Mouse (Mus musculus) heart, postnatal 0 days (tissue): Measurements from ENCODE around the gene Bicral. TPM values are rescaled to one million over a fixed set of nuclear protein-coding genes. Genes with fewer than 3 reads are reported as not detected.

Experiments used
- ATAC-seq: fragments of 200-750 bp; cut with Nextera tagmentation; 2 replicates; pipeline ENCODE4 v1.8.0; 2017; ENCODE audit warnings: low read depth, moderate number of reproducible peaks, moderate library complexity; ENCODE audit not compliant: insufficient read depth
- DNase-seq: peaks from one replicate; pipeline ENCODE4 v3.0.0-alpha.2; 2016; ENCODE audit warnings: low spot score
- H3K27ac ChIP-seq: fragments of 300-500 bp; sonication (generic); 2 replicates; pipeline ENCODE4 v1.5.1; 2014; ENCODE audit warnings: low read depth, mild to moderate bottlenecking
- H3K27me3 ChIP-seq: fragments of 300-500 bp; sonication (generic); 2 replicates; pipeline ENCODE4 v1.6.1; 2014; ENCODE audit warnings: low read length, mixed read lengths; ENCODE audit not compliant: control insufficient read depth, insufficient read depth
- H3K36me3 ChIP-seq: fragments of 300-500 bp; sonication (generic); replicated peaks from 2 replicates; pipeline ENCODE4 v1.6.1; 2014; ENCODE audit warnings: low read length, mixed read lengths; ENCODE audit not compliant: control insufficient read depth, insufficient read depth
- H3K4me1 ChIP-seq: fragments of 300-500 bp; sonication (generic); 2 replicates; pipeline ENCODE4 v1.6.1; 2014; ENCODE audit warnings: antibody characterized with exemption; ENCODE audit not compliant: control insufficient read depth, insufficient read depth
- H3K4me2 ChIP-seq: fragments of 300-500 bp; sonication (generic); 2 replicates; pipeline ENCODE4 v1.6.1; 2014; ENCODE audit warnings: low read depth, mild to moderate bottlenecking, low read length, moderate library complexity
- H3K4me3 ChIP-seq: fragments of 300-500 bp; sonication (generic); 2 replicates; pipeline ENCODE4 v1.5.1; 2014; ENCODE audit warnings: low read depth, low read length
- H3K9ac ChIP-seq: fragments of 300-500 bp; sonication (generic); replicated peaks from 2 replicates; pipeline ENCODE4 v1.6.1; 2014; ENCODE audit warnings: low read depth, low read length, mixed read lengths
- H3K9me3 ChIP-seq: fragments of 300-500 bp; sonication (generic); replicated peaks from 2 replicates; pipeline ENCODE4 v1.6.1; 2016; ENCODE audit warnings: low read length; ENCODE audit not compliant: control insufficient read depth
- CTCF ChIP-seq: IDR thresholded peaks from 2 replicates; pipeline ENCODE4 v1.5.1; 2016; ENCODE audit warnings: antibody characterized with exemption, control low read depth, low read depth
- EP300 ChIP-seq: IDR thresholded peaks from 2 replicates; pipeline ENCODE4 v1.6.1; 2016; ENCODE audit warnings: antibody characterized with exemption, low read depth
- WGBS: fragments of 180-500 bp; shearing (Covaris S2); extraction: QIAGEN DNeasy Blood & Tissue Kit; methylation state at CpG from one replicate; pipeline ENCODE4 v1.1.7; 2014; 5-methylcytosine and 5-hydroxymethylcytosine counted together
- polyA plus RNA-seq: library from polyadenylated mRNA; unstranded; fragments of >200 nt; fragmentation: Nextera tagmentation; extraction: Ambion mirVana; gene quantifications from 2 replicates; pipeline ENCODE4 v1.2.1, GENCODE M21; 2015
- total RNA-seq: library from RNA; depleted of rRNA; stranded (reverse); fragments of >200 nt; gene quantifications from 2 replicates; pipeline ENCODE4 v1.2.3, GENCODE M21; 2014; ENCODE audit warnings: low replicate concordance

Bicral gene
- total and polyA plus RNA-seq, 2 experiments from 2014 or later, result 1.8 to 3.6 TPM

DNA sequence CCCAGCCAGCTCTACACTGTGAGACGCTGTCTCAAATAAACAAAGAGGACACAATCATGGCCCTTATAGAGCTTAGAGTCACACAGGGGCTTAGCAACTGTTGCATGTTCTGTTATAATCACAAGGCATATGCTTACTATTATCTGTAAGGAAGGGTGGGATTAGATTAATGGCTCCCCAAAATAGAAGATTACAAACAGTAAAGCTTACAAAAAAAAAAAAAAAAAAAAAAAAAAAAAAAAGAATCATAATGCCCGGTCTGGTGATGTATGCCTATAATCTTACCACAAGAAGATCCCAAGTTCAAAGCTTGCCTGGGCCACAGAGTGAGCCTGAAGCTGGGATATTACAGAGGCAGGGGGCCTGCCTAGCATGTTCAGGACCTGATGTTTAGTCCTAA, 22.0 kb upstream of the Bicral start:
- WGBS, result 55% methylated on average over 2 of the region's 2 CpGs
- peak overlapping the region; percentile 77 for H3K27ac ChIP-seq
- no peak for ATAC-seq

DNA sequence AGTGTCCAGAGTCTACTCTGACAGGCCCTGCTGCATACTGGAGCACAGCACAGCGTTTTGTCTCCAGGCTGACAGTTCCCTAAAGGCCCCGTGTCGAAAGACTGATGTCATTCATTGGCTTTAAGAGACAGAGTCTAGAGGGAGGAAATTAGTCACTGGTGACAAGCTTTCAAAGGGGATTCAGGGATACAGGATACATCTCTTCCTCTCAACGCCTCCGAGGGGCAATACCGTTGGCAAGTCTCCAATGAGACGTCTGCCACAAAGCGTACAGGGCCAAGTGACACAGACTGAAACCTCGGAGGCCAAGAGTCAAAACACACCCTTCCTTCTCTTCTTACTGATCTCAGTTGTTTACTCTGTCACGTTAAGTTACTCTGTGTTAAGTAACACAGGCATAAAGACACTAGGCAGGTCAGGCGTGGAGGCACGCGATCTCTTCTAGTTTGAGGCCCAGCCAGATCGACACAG, 21.6 kb upstream of the Bicral start:
- 25% methylated on average over 14 of the region's 14 CpGs for WGBS
- H3K4me1 ChIP-seq, result no peaks in the 10 kb centered on the region
- H3K27ac ChIP-seq, result peak overlapping the region; percentile 77
- ATAC-seq (peak; percentile 84), DNase-seq (peak; percentile 81)
- no peaks in the 10 kb centered on the region for H3K27me3 ChIP-seq
- H3K9me3 ChIP-seq, result no peaks in the 10 kb centered on the region
- H3K4me3 ChIP-seq, result no peak overlapping the region
- no peaks in the 10 kb centered on the region for H3K36me3 ChIP-seq
- no peak overlapping the region for H3K9ac ChIP-seq
- TF ChIP-seq EP300, result peak; percentile 70; the same call in 1 of the 2 replicates
- no peak for TF ChIP-seq CTCF
- H3K4me2 ChIP-seq, result no peak overlapping the region

More for the DNA sequence above, 22.0 kb upstream of the Bicral start:
- no peak overlapping the region for H3K4me3 ChIP-seq
- H3K4me2 ChIP-seq, result no peak overlapping the region
- H3K9me3 ChIP-seq, result no peaks in the 10 kb centered on the region
- no peak overlapping the region for H3K9ac ChIP-seq
- H3K27me3 ChIP-seq, result no peaks in the 10 kb centered on the region
- no peaks in the 10 kb centered on the region for H3K36me3 ChIP-seq
- TF ChIP-seq EP300, result no peak
- no peak for DNase-seq
- no peaks in the 10 kb centered on the region for H3K4me1 ChIP-seq

DNA sequence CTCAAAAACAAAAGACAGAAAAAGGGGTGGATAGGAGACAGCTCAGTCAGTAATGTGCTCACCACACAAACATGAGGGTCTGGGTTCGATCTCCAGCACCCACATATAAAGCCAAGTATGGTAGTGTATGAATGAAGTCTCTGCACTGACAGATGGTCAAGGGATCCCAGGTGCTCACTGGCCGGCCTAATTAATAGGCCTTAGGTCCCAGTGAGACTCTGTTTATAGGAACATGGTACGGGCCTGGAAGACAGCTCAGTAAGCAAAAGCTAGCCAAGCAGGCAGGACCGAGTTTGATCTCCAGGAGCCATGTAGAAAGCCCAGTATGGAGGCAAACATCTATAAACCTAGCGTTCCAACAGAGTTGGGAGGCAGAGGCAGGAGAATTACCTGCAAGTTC, 18.8 kb upstream of the Bicral start:
- no peak for ATAC-seq
- no peaks in the 10 kb centered on the region for H3K9me3 ChIP-seq
- no peak for DNase-seq
- 84% methylated on average over 5 of the region's 5 CpGs for WGBS
- H3K9ac ChIP-seq, result no peak overlapping the region
- no peaks in the 10 kb centered on the region for H3K36me3 ChIP-seq
- H3K27ac ChIP-seq, result no peak overlapping the region
- TF ChIP-seq CTCF, result no peak
- TF ChIP-seq EP300, result no peak
- H3K4me2 ChIP-seq, result no peak overlapping the region
- H3K4me3 ChIP-seq, result no peak overlapping the region
- H3K4me1 ChIP-seq, result peaks cover 12% of the 10 kb centered on the region; the same call in 1 of the 2 replicates
- H3K27me3 ChIP-seq, result no peaks in the 10 kb centered on the region

DNA sequence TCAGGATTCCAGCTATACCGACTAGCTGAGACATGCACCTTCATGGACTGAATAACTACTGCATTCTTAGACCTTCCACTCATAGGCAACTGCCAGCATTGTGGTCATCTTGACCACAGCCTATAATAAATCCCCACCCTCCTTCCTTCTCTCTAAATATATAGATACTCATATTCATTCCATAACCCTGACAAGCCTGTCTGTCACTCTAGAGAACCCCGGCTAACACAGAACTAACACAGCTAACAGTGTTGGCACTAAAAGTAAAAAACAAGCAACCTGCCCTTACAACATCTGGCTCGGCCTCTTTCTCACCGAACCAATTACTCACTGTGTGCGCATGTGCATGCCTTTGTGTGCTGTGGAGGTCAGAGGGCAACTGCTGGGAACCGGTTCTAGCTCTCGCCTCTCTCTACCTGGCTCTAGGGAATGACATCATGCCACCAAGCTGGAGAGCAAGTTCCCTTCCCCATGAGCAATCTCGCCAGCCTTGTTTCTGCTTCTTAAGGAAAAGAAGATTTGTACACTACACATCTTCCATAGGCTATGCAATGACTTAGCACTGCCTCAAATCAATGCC, 18.2 kb upstream of the Bicral start:
- TF ChIP-seq EP300, result no peak
- no peak for TF ChIP-seq CTCF
- Histone ChIP-seq H3K9me3 (no peaks in the 10 kb centered on the region), H3K9ac (no peak overlapping the region), H3K27ac (no peak overlapping the region), H3K4me2 (no peak overlapping the region), H3K27me3 (no peaks in the 10 kb centered on the region), H3K4me3 (no peak overlapping the region), H3K4me1 (peaks cover 12% of the 10 kb centered on the region; the same call in 1 of the 2 replicates), H3K36me3 (no peaks in the 10 kb centered on the region)
- ATAC-seq, result no peak
- no peak for DNase-seq
- WGBS, result 68% methylated on average over 8 of the region's 8 CpGs

DNA sequence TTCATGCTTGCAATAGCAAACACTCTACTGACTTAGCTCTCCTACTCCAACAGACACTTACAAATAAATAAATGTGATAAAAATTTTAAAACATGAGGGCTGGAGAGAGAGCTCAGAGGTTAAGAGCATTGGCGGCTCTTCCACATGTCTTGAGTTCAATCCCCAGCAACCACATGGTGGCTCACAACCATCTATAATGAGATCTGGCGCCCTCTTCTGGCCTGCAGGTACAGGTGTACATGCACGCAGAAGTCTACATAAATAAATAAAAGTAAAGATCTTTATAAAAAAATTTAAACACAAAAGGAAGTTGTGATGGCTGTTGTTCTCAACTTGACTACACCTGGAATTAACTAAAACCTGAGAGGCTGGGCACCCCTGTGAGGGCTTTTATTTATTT, 17.3 kb upstream of the Bicral start:
- Histone ChIP-seq H3K4me1 (peaks cover 12% of the 10 kb centered on the region; the same call in 1 of the 2 replicates), H3K27me3 (no peaks in the 10 kb centered on the region), H3K4me2 (no peak overlapping the region), H3K9ac (no peak overlapping the region), H3K9me3 (no peaks in the 10 kb centered on the region), H3K4me3 (no peak overlapping the region), H3K36me3 (no peaks in the 10 kb centered on the region), H3K27ac (no peak overlapping the region)
- TF ChIP-seq CTCF (no peak), EP300 (no peak)
- WGBS, result 76% methylated on average over 3 of the region's 3 CpGs
- ATAC-seq (no peak), DNase-seq (no peak)

DNA sequence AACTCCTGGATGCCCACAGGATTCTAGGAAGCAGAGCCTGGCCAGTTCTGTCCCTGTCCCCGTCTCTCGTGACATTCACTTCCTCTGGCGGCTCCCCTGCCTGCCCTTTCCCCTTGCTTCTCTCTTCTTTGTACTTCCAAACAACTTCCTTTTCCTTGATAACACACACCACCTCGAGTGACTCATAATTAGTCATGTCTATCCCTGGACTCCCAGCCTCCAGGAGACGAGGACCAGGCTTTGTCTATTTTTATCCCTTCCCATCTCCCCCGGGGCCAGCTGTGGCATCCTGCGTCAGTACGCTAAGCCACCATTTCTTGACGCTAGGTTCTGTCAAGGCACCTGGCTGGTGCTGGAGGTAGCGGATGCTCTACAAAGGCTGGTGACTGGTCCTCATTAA, 15.9 kb upstream of the Bicral start:
- no peaks in the 10 kb centered on the region for H3K36me3 ChIP-seq
- H3K27ac ChIP-seq, result peak overlapping the region; percentile 61
- peaks cover 12% of the 10 kb centered on the region; the same call in 1 of the 2 replicates for H3K4me1 ChIP-seq
- H3K27me3 ChIP-seq, result no peaks in the 10 kb centered on the region
- WGBS, result 5% methylated on average over 10 of the region's 10 CpGs
- TF ChIP-seq EP300 (peak; percentile 44; the same call in 1 of the 2 replicates), CTCF (no peak)
- peak; percentile 85 for ATAC-seq
- H3K9ac ChIP-seq, result no peak overlapping the region
- DNase-seq, result peak; percentile 89
- H3K9me3 ChIP-seq, result no peaks in the 10 kb centered on the region
- no peak overlapping the region for H3K4me3 ChIP-seq
- peak overlapping the region; percentile 32 for H3K4me2 ChIP-seq
